Mouse (Mus musculus): Measurements from ENCODE around the gene Uspl1.

Gene Uspl1

GRCm38 (mm10) chr5:149208776-149209175 is 24.6 kb downstream of the Uspl1 start:
- DNase-seq (ENCODE audit: extremely low spot score, low read depth, low spot score) = no peak

- no peak for DNase-seq (ENCODE audit: extremely low spot score, low read depth, low spot score)
Observed at GRCm38 (mm10) chr5:149209328-149209727, 25.2 kb downstream of the Uspl1 start.

GRCm38 (mm10) chr5:149211041-149211440 is 26.9 kb downstream of the Uspl1 start:
- DNase-seq (ENCODE audit: extremely low spot score, low read depth, low spot score) = no peak

- DNase-seq (ENCODE audit: extremely low spot score, low read depth, low spot score) = no peak
Observed at GRCm38 (mm10) chr5:149212806-149213205, 28.7 kb downstream of the Uspl1 start.

- DNase-seq (ENCODE audit: extremely low spot score, low read depth, low spot score) = no peak
Observed at GRCm38 (mm10) chr5:149215540-149215939, 31.4 kb downstream of the Uspl1 start.

GRCm38 (mm10) chr5:149217524-149218357 is 33.6 kb downstream of the Uspl1 start:
- DNase-seq (ENCODE audit: extremely low spot score, low read depth, low spot score) = no peak

- DNase-seq (ENCODE audit: extremely low spot score, low read depth, low spot score) = no peak
Observed at GRCm38 (mm10) chr5:149219493-149219892, 35.3 kb downstream of the Uspl1 start.

GRCm38 (mm10) chr5:149221355-149221754 is 37.2 kb downstream of the Uspl1 start:
- no peak for DNase-seq (ENCODE audit: extremely low spot score, low read depth, low spot score)

GRCm38 (mm10) chr5:149224666-149225065 is 40.5 kb downstream of the Uspl1 start:
- DNase-seq (ENCODE audit: extremely low spot score, low read depth, low spot score) = no peak

GRCm38 (mm10) chr5:149228700-149229618 is 44.8 kb downstream of the Uspl1 start:
- peak; percentile 75 for DNase-seq (ENCODE audit: extremely low spot score, low read depth, low spot score)

- no peak for DNase-seq (ENCODE audit: extremely low spot score, low read depth, low spot score)
Observed at GRCm38 (mm10) chr5:149229619-149230339, 45.6 kb downstream of the Uspl1 start.

GRCm38 (mm10) chr5:149235002-149235401 is 50.9 kb downstream of the Uspl1 start:
- DNase-seq (ENCODE audit: extremely low spot score, low read depth, low spot score) = no peak

- DNase-seq (ENCODE audit: extremely low spot score, low read depth, low spot score) = no peak
Observed at GRCm38 (mm10) chr5:149237221-149237950, 53.2 kb downstream of the Uspl1 start.

- DNase-seq (ENCODE audit: extremely low spot score, low read depth, low spot score) = no peak
Observed at GRCm38 (mm10) chr5:149242467-149242866, 58.3 kb downstream of the Uspl1 start.

GRCm38 (mm10) chr5:149243053-149243452 is 58.9 kb downstream of the Uspl1 start:
- DNase-seq (ENCODE audit: extremely low spot score, low read depth, low spot score) = no peak

- no peak for DNase-seq (ENCODE audit: extremely low spot score, low read depth, low spot score)
Observed at GRCm38 (mm10) chr5:149245391-149245964, 61.3 kb downstream of the Uspl1 start.

- no peak for DNase-seq (ENCODE audit: extremely low spot score, low read depth, low spot score)
Observed at GRCm38 (mm10) chr5:149245965-149246470, 61.9 kb downstream of the Uspl1 start.

GRCm38 (mm10) chr5:149247047-149247904 is 63.1 kb downstream of the Uspl1 start:
- no peak for DNase-seq (ENCODE audit: extremely low spot score, low read depth, low spot score)

GRCm38 (mm10) chr5:149252303-149252702 is 68.2 kb downstream of the Uspl1 start:
- DNase-seq (ENCODE audit: extremely low spot score, low read depth, low spot score) = no peak

Data from hindlimb bud, embryonic 11.5 days (tissue).